Mouse (Mus musculus) megakaryocyte, embryonic 14.5 days (primary cell): ENCODE data around the gene Olfr889.

Experiments
- FLI1 ChIP-seq: IDR thresholded peaks from 2 replicates; pipeline ENCODE4 v1.6.1; 2012; ENCODE audit warnings: low read length, inconsistent platforms, mixed read lengths
- GATA1 ChIP-seq: IDR thresholded peaks from 3 replicates; pipeline ENCODE4 v1.6.1; 2012; ENCODE audit warnings: mixed read lengths, low read length, inconsistent platforms, borderline replicate concordance

GRCm38 (mm10) chr9:38107828-38108227 is 7.2 kb upstream of the Olfr889 start, which contains the start of gene Olfr888:
- no peak for TF ChIP-seq GATA1
- no peak for TF ChIP-seq FLI1
